Mouse (Mus musculus) heart, embryonic 14.5 days (tissue): ENCODE measurements around the gene Gclm. TPM values are rescaled to one million over a fixed set of nuclear protein-coding genes. Genes with fewer than 3 reads are reported as not detected.
A peak's percentile ranks its signal among the peaks of the same experiment; 100 is the strongest.

Experiments
- ATAC-seq: fragments of 200-750 bp; cut with Nextera tagmentation; 2 replicates; pipeline ENCODE4 v1.8.0; 2017; ENCODE audit warnings: low read depth, moderate TSS enrichment; ENCODE audit not compliant: insufficient number of reproducible peaks, insufficient read depth, low FRiP score
- H3K27ac ChIP-seq, 2 experiments: fragments of 200-500 bp in 1 of 2; fragments of 300-500 bp in 1 of 2; sonication (generic) in 1 of 2; replicated peaks in 1 of 2; 2 replicates each; pipeline ENCODE4 v1.5.1; 2012 to 2014; ENCODE audit warnings: low read depth in 2 of 2, low read length in 2 of 2, control low read depth in 1 of 2, mild to moderate bottlenecking in 1 of 2, mixed read lengths in 1 of 2; ENCODE audit not compliant: control insufficient read depth in 1 of 2, insufficient read depth in 1 of 2
- H3K27me3 ChIP-seq: fragments of 300-500 bp; sonication (generic); 2 replicates; pipeline ENCODE4 v1.6.1; 2014; ENCODE audit warnings: mild to moderate bottlenecking, low read length, control low read depth; ENCODE audit not compliant: control insufficient read depth, insufficient read depth
- H3K36me3 ChIP-seq: fragments of 300-500 bp; sonication (generic); 2 replicates; pipeline ENCODE4 v1.6.1; 2014; ENCODE audit warnings: mild to moderate bottlenecking, control low read depth, low read length, mixed read lengths; ENCODE audit not compliant: control insufficient read depth, insufficient read depth
- H3K4me1 ChIP-seq, 2 experiments: fragments of 200-500 bp in 1 of 2; fragments of 300-500 bp in 1 of 2; sonication (generic) in 1 of 2; 2 replicates each; pipeline ENCODE4 v1.6.1; 2012 to 2014; ENCODE audit warnings: low read length in 2 of 2, control low read depth in 1 of 2, mixed read lengths in 1 of 2; ENCODE audit not compliant: control insufficient read depth in 2 of 2, insufficient read depth in 2 of 2
- H3K4me2 ChIP-seq: fragments of 300-500 bp; sonication (generic); 2 replicates; pipeline ENCODE4 v1.6.1; 2014; ENCODE audit warnings: mild to moderate bottlenecking, low read length
- H3K4me3 ChIP-seq, 2 experiments: fragments of 200-500 bp in 1 of 2; fragments of 300-500 bp in 1 of 2; sonication (generic) in 1 of 2; 2 replicates each; pipeline ENCODE4 v1.5.1; 2012 to 2014; ENCODE audit warnings: low read length in 2 of 2, mild to moderate bottlenecking in 2 of 2, control low read depth in 1 of 2, low read depth in 1 of 2, moderate library complexity in 1 of 2; ENCODE audit not compliant: control insufficient read depth in 1 of 2, insufficient read depth in 1 of 2
- H3K9ac ChIP-seq: fragments of 300-500 bp; sonication (generic); 2 replicates; pipeline ENCODE4 v1.6.1; 2014; ENCODE audit warnings: mild to moderate bottlenecking, low read length
- H3K9me3 ChIP-seq: fragments of 300-500 bp; sonication (generic); 2 replicates; pipeline ENCODE4 v1.6.1; 2016; ENCODE audit warnings: low read length, control low read depth; ENCODE audit not compliant: control insufficient read depth
- WGBS: fragments of 180-500 bp; shearing (Covaris S2); extraction: QIAGEN DNeasy Blood & Tissue Kit; methylation state at CpG from one replicate; pipeline ENCODE4 v1.1.7; 2014; 5-methylcytosine and 5-hydroxymethylcytosine counted together
- polyA plus RNA-seq: library from polyadenylated mRNA; unstranded; fragments of >200 nt; fragmentation: Nextera tagmentation; extraction: Ambion mirVana; gene quantifications from 2 replicates; pipeline ENCODE4 v1.2.1, GENCODE M21; 2014

Gene Gclm
- 60.0 and 69.3 TPM in 2 replicates for polyA plus RNA-seq

- Histone ChIP-seq H3K4me2 (peak within 1 kb of the TSS; percentile 73), H3K27me3 (no peaks in the 10 kb centered on the region), H3K36me3 (no peaks in the 10 kb centered on the region), H3K27ac (peak within 1 kb of the TSS; percentile 63 to 92), H3K4me1 (peaks cover 2 to 16% of the 10 kb centered on the region in 2 experiments), H3K4me3 (peak within 1 kb of the TSS; percentile 79 to 86), H3K9ac (peak within 1 kb of the TSS; percentile 90), H3K9me3 (no peaks in the 10 kb centered on the region)
- ATAC-seq = peak; percentile 99
- under 1% methylated on average over 89 of the region's 90 CpGs for WGBS
Measured at GRCm38 (mm10) chr3:122245215-122245877, at the start of gene Gclm. TSS of gene Gclm (plus strand) at chr3:122245557.

GRCm38 (mm10) chr3:122196621-122197298 is 48.6 kb upstream of the Gclm start:
- H3K27me3 ChIP-seq = no peaks in the 10 kb centered on the region
- no peak overlapping the region for H3K4me2 ChIP-seq
- H3K4me3 ChIP-seq = no peak overlapping the region
- no peaks in the 10 kb centered on the region for H3K9me3 ChIP-seq
- no peak for ATAC-seq
- no peaks in the 10 kb centered on the region for H3K4me1 ChIP-seq
- WGBS = 75% methylated on average over 4 of the region's 4 CpGs
- H3K27ac ChIP-seq = no peak overlapping the region
- no peaks in the 10 kb centered on the region for H3K36me3 ChIP-seq
- no peak overlapping the region for H3K9ac ChIP-seq

GRCm38 (mm10) chr3:122198532-122198931 is 46.8 kb upstream of the Gclm start:
- Histone ChIP-seq H3K36me3 (no peaks in the 10 kb centered on the region), H3K9me3 (no peaks in the 10 kb centered on the region), H3K27me3 (no peaks in the 10 kb centered on the region), H3K4me2 (no peak overlapping the region), H3K4me3 (no peak overlapping the region), H3K27ac (no peak overlapping the region), H3K4me1 (no peaks in the 10 kb centered on the region), H3K9ac (no peak overlapping the region)
- 61% methylated on average over 2 of the region's 2 CpGs for WGBS
- no peak for ATAC-seq

- no peak for ATAC-seq
- 58% methylated on average over 8 of the region's 8 CpGs for WGBS
Measured at GRCm38 (mm10) chr3:122198966-122199381, 46.4 kb upstream of the Gclm start.

GRCm38 (mm10) chr3:122199600-122199999 is 45.8 kb upstream of the Gclm start:
- Histone ChIP-seq H3K27me3 (no peaks in the 10 kb centered on the region), H3K36me3 (no peaks in the 10 kb centered on the region), H3K27ac (no peak overlapping the region), H3K9ac (no peak overlapping the region), H3K9me3 (no peaks in the 10 kb centered on the region), H3K4me2 (no peak overlapping the region), H3K4me1 (no peaks in the 10 kb centered on the region), H3K4me3 (no peak overlapping the region)
- 90% methylated on average over 4 of the region's 4 CpGs for WGBS
- ATAC-seq = no peak

More at GRCm38 (mm10) chr3:122198966-122199381, 46.4 kb upstream of the Gclm start:
- Histone ChIP-seq H3K9ac (no peak overlapping the region), H3K4me2 (no peak overlapping the region), H3K4me1 (no peaks in the 10 kb centered on the region), H3K4me3 (no peak overlapping the region), H3K27me3 (no peaks in the 10 kb centered on the region), H3K27ac (no peak overlapping the region), H3K36me3 (no peaks in the 10 kb centered on the region), H3K9me3 (no peaks in the 10 kb centered on the region)

GRCm38 (mm10) chr3:122200017-122200416 is 45.3 kb upstream of the Gclm start:
- 84% methylated on average over 5 of the region's 5 CpGs for WGBS
- no peaks in the 10 kb centered on the region for H3K4me1 ChIP-seq
- no peaks in the 10 kb centered on the region for H3K9me3 ChIP-seq
- H3K9ac ChIP-seq = no peak overlapping the region
- no peak for ATAC-seq
- H3K36me3 ChIP-seq = no peaks in the 10 kb centered on the region
- H3K27ac ChIP-seq = no peak overlapping the region
- no peaks in the 10 kb centered on the region for H3K27me3 ChIP-seq
- H3K4me2 ChIP-seq = no peak overlapping the region
- H3K4me3 ChIP-seq = no peak overlapping the region

- Histone ChIP-seq H3K4me3 (no peak overlapping the region), H3K27me3 (no peaks in the 10 kb centered on the region), H3K9me3 (no peaks in the 10 kb centered on the region), H3K4me2 (no peak overlapping the region), H3K4me1 (no peaks in the 10 kb centered on the region), H3K9ac (no peak overlapping the region), H3K27ac (no peak overlapping the region), H3K36me3 (no peaks in the 10 kb centered on the region)
- WGBS = 78% methylated on average over 5 of the region's 5 CpGs
- no peak for ATAC-seq
Measured at GRCm38 (mm10) chr3:122200447-122200846, 44.9 kb upstream of the Gclm start.
